Mouse (Mus musculus): ENCODE measurements around the gene B3galt5. TPM values are rescaled to one million over a fixed set of nuclear protein-coding genes. Genes with fewer than 3 reads are reported as not detected.

The B3galt5 gene
- polyA plus RNA-seq, 1 experiment from 2014 or later = 4.8 TPM

- Histone ChIP-seq H3K4me1 (replicated peaks; ENCODE audit: insufficient read depth, low read length) (no peaks in the 10 kb centered on the region), H3K9ac (ENCODE audit: low read depth, low read length) (no peak overlapping the region), H3K27ac (no peak overlapping the region), H3K4me2 (ENCODE audit: low read length) (no peak overlapping the region), H3K9me3 (replicated peaks; ENCODE audit: low read length) (no peaks in the 10 kb centered on the region), H3K36me3 (ENCODE audit: insufficient read depth, low read length) (no peaks in the 10 kb centered on the region), H3K27me3 (ENCODE audit: insufficient read depth, low read length) (no peaks in the 10 kb centered on the region), H3K4me3 (replicated peaks; ENCODE audit: low read depth, low read length) (no peak overlapping the region)
- ATAC-seq (replicated peaks; ENCODE audit: low FRiP score, low read depth) (no peak), DNase-seq (ENCODE audit: low spot score) (no peak)
- TF ChIP-seq CTCF (IDR thresholded peaks at IDR 0.05; ENCODE audit: low read depth) = no peak
- WGBS = 66% methylated on average over 13 of the region's 13 CpGs
These were observed 7.2 kb upstream of the B3galt5 start for GRCm38 (mm10) chr16:96228438-96228837.

- Histone ChIP-seq H3K27me3 (ENCODE audit: insufficient read depth, low read length) (no peaks in the 10 kb centered on the region), H3K4me3 (replicated peaks; ENCODE audit: low read depth, low read length) (no peak overlapping the region), H3K36me3 (ENCODE audit: insufficient read depth, low read length) (no peaks in the 10 kb centered on the region), H3K4me2 (ENCODE audit: low read length) (no peak overlapping the region), H3K9me3 (replicated peaks; ENCODE audit: low read length) (no peaks in the 10 kb centered on the region), H3K4me1 (replicated peaks; ENCODE audit: insufficient read depth, low read length) (no peaks in the 10 kb centered on the region), H3K27ac (no peak overlapping the region), H3K9ac (ENCODE audit: low read depth, low read length) (no peak overlapping the region)
- DNase-seq (ENCODE audit: low spot score) = no peak
- ATAC-seq (replicated peaks; ENCODE audit: low FRiP score, low read depth) = no peak
- 59% methylated on average over 8 of the region's 8 CpGs for WGBS
- TF ChIP-seq CTCF (IDR thresholded peaks at IDR 0.05; ENCODE audit: low read depth) = no peak
These were observed 6.5 kb upstream of the B3galt5 start for GRCm38 (mm10) chr16:96229044-96229555.

- Histone ChIP-seq H3K36me3 (ENCODE audit: insufficient read depth, low read length) (no peaks in the 10 kb centered on the region), H3K4me2 (ENCODE audit: low read length) (no peak overlapping the region), H3K4me1 (replicated peaks; ENCODE audit: insufficient read depth, low read length) (no peaks in the 10 kb centered on the region), H3K9me3 (replicated peaks; ENCODE audit: low read length) (no peaks in the 10 kb centered on the region), H3K27me3 (ENCODE audit: insufficient read depth, low read length) (no peaks in the 10 kb centered on the region), H3K9ac (ENCODE audit: low read depth, low read length) (no peak overlapping the region), H3K4me3 (replicated peaks; ENCODE audit: low read depth, low read length) (no peak overlapping the region), H3K27ac (no peak overlapping the region)
- ATAC-seq (replicated peaks; ENCODE audit: low FRiP score, low read depth) (peak; percentile 79; the same call in 1 of the 2 replicates), DNase-seq (ENCODE audit: low spot score) (peak; percentile 89)
- 29% methylated on average over 11 of the region's 11 CpGs for WGBS
- TF ChIP-seq CTCF (IDR thresholded peaks at IDR 0.05; ENCODE audit: low read depth) = peak; percentile 96
These were observed 5.2 kb upstream of the B3galt5 start for GRCm38 (mm10) chr16:96230411-96230810.

- TF ChIP-seq CTCF (IDR thresholded peaks at IDR 0.05; ENCODE audit: low read depth) = no peak
- DNase-seq (ENCODE audit: low spot score) = no peak
- no peak overlapping the region for H3K27ac ChIP-seq
- H3K36me3 ChIP-seq (ENCODE audit: insufficient read depth, low read length) = no peaks in the 10 kb centered on the region
- no peaks in the 10 kb centered on the region for H3K9me3 ChIP-seq (replicated peaks; ENCODE audit: low read length)
- no peak overlapping the region for H3K4me2 ChIP-seq (ENCODE audit: low read length)
- no peaks in the 10 kb centered on the region for H3K27me3 ChIP-seq (ENCODE audit: insufficient read depth, low read length)
- H3K9ac ChIP-seq (ENCODE audit: low read depth, low read length) = no peak overlapping the region
- WGBS = 88% methylated on average over 4 of the region's 4 CpGs
- ATAC-seq (replicated peaks; ENCODE audit: low FRiP score, low read depth) = no peak
- no peak overlapping the region for H3K4me3 ChIP-seq (replicated peaks; ENCODE audit: low read depth, low read length)
- H3K4me1 ChIP-seq (replicated peaks; ENCODE audit: insufficient read depth, low read length) = no peaks in the 10 kb centered on the region
These were observed 4.3 kb upstream of the B3galt5 start for GRCm38 (mm10) chr16:96231251-96231650.

- Histone ChIP-seq H3K27ac (no peak overlapping the region), H3K27me3 (ENCODE audit: insufficient read depth, low read length) (no peaks in the 10 kb centered on the region), H3K4me2 (ENCODE audit: low read length) (no peak overlapping the region), H3K4me3 (replicated peaks; ENCODE audit: low read depth, low read length) (no peak overlapping the region), H3K4me1 (replicated peaks; ENCODE audit: insufficient read depth, low read length) (no peaks in the 10 kb centered on the region), H3K9ac (ENCODE audit: low read depth, low read length) (no peak overlapping the region), H3K36me3 (ENCODE audit: insufficient read depth, low read length) (no peaks in the 10 kb centered on the region), H3K9me3 (replicated peaks; ENCODE audit: low read length) (no peaks in the 10 kb centered on the region)
- WGBS = 87% methylated on average over 8 of the region's 8 CpGs
- ATAC-seq (replicated peaks; ENCODE audit: low FRiP score, low read depth) (no peak), DNase-seq (ENCODE audit: low spot score) (no peak)
- TF ChIP-seq CTCF (IDR thresholded peaks at IDR 0.05; ENCODE audit: low read depth) = no peak
These were observed 3.6 kb upstream of the B3galt5 start for GRCm38 (mm10) chr16:96231974-96232373.

- no peak for DNase-seq (ENCODE audit: low spot score)
- no peak for TF ChIP-seq CTCF (IDR thresholded peaks at IDR 0.05; ENCODE audit: low read depth)
- no peak for ATAC-seq (replicated peaks; ENCODE audit: low FRiP score, low read depth)
- Histone ChIP-seq H3K4me3 (replicated peaks; ENCODE audit: low read depth, low read length) (no peak overlapping the region), H3K9me3 (replicated peaks; ENCODE audit: low read length) (no peaks in the 10 kb centered on the region), H3K27me3 (ENCODE audit: insufficient read depth, low read length) (no peaks in the 10 kb centered on the region), H3K4me2 (ENCODE audit: low read length) (no peak overlapping the region), H3K4me1 (replicated peaks; ENCODE audit: insufficient read depth, low read length) (no peaks in the 10 kb centered on the region), H3K36me3 (ENCODE audit: insufficient read depth, low read length) (no peaks in the 10 kb centered on the region), H3K9ac (ENCODE audit: low read depth, low read length) (no peak overlapping the region), H3K27ac (no peak overlapping the region)
- WGBS = 91% methylated on average over 8 of the region's 8 CpGs
These were observed 1.6 kb upstream of the B3galt5 start for GRCm38 (mm10) chr16:96233996-96234395.

- Histone ChIP-seq H3K27me3 (ENCODE audit: insufficient read depth, low read length) (no peaks in the 10 kb centered on the region), H3K4me2 (ENCODE audit: low read length) (no peak overlapping the region), H3K4me1 (replicated peaks; ENCODE audit: insufficient read depth, low read length) (no peaks in the 10 kb centered on the region), H3K9me3 (replicated peaks; ENCODE audit: low read length) (0 out of 2 replicates have a peak, but pooled peaks cover 3% of the 10 kb centered on the region), H3K36me3 (ENCODE audit: insufficient read depth, low read length) (no peaks in the 10 kb centered on the region), H3K9ac (ENCODE audit: low read depth, low read length) (no peak overlapping the region), H3K27ac (no peak overlapping the region), H3K4me3 (replicated peaks; ENCODE audit: low read depth, low read length) (no peak overlapping the region)
- DNase-seq (ENCODE audit: low spot score) = no peak
- ATAC-seq (replicated peaks; ENCODE audit: low FRiP score, low read depth) = no peak
- WGBS = 77% methylated on average over 6 of the region's 6 CpGs
- TF ChIP-seq CTCF (IDR thresholded peaks at IDR 0.05; ENCODE audit: low read depth) = no peak
These were observed 8.9 kb downstream of the B3galt5 start for GRCm38 (mm10) chr16:96244496-96244895.
